Mouse (Mus musculus): ENCODE data around the gene Prickle2. TPM values are rescaled to one million over a fixed set of nuclear protein-coding genes. Genes with fewer than 3 reads are reported as not detected.

The Prickle2 gene
- polyA plus RNA-seq, 1 experiment, result 1.1 TPM

DNA sequence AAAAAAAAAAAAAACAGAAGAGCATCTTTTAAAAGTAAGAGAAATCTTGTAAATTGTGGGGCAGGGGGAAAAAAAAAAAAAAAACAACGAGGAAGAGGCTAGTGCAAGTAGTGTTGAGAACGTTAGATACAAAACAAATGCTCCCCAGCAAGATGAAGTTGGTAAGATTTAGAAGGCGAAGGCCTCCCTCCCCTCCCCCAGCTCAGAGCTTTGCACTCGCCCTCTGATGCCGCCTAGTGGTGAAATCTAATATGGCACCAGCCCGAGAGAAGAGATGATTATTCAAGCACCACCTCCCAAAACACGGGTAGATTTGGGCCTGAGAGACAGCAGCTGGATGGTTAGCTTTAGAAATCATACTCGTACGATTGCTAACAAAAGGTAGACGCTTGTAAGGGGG lies 22.1 kb upstream of the Prickle2 start:
- no peak overlapping the region for H3K4me3 ChIP-seq (ENCODE audit: extremely low read depth, insufficient read depth, insufficient read length)
- no peak overlapping the region for H3K27ac ChIP-seq (ENCODE audit: insufficient read depth, low read length)
- no peak for DNase-seq (ENCODE audit: low read depth in 1 of 2, low spot score in 2 of 2)
- H3K36me3 ChIP-seq (ENCODE audit: control insufficient read depth, insufficient read depth, low read length), result no peaks in the 10 kb centered on the region
- peak; percentile 39; the same call in 1 of the 2 replicates for TF ChIP-seq CTCF (IDR thresholded peaks at IDR 0.05; ENCODE audit: extremely low read depth, insufficient read depth, insufficient read length, insufficient replicate concordance)
- TF ChIP-seq POLR2A (IDR thresholded peaks at IDR 0.05; ENCODE audit: low read depth, low read length), result no peak
- H3K4me1 ChIP-seq (ENCODE audit: control insufficient read depth, insufficient read depth, insufficient read length), result no peaks in the 10 kb centered on the region
- 5% methylated on average over 10 of the region's 10 CpGs for WGBS
- H3K27me3 ChIP-seq (ENCODE audit: control insufficient read depth, insufficient read depth, low read length), result no peaks in the 10 kb centered on the region

DNA sequence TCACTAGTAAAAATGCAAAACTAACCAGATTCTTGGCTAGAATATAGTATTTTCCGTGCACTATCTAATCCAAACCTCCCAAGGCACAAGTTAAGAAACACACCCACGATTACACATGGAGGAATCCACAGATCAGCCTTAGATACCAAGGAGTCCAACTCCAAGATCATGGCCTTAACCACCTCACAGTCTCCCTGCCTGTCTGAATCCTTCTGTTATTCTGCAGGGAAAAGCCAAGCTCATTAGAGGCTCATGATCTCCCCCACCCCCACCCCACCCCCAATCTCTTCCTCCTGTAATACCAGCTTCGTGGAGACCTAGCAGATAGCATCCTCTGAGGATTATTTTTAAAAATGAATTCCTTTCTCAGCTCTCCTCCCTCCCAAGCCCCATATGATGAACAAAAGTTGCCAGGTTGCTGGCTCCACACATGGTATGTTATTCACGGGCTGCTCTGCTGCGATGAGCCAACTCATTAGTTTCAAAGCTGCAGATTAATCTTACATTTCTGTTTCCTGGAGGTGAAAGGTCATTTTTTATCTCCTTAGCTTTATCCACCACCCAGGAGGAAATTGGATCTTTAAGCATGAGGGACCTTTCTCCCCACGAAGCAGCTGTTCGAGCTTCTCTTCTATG lies 21.5 kb upstream of the Prickle2 start:
- Histone ChIP-seq H3K27me3 (ENCODE audit: control insufficient read depth, insufficient read depth, low read length) (no peaks in the 10 kb centered on the region), H3K27ac (ENCODE audit: insufficient read depth, low read length) (no peak overlapping the region), H3K4me3 (ENCODE audit: extremely low read depth, insufficient read depth, insufficient read length) (no peak overlapping the region), H3K4me1 (ENCODE audit: control insufficient read depth, insufficient read depth, insufficient read length) (no peaks in the 10 kb centered on the region), H3K36me3 (ENCODE audit: control insufficient read depth, insufficient read depth, low read length) (no peaks in the 10 kb centered on the region)
- WGBS, result 51% methylated on average over 7 of the region's 7 CpGs
- TF ChIP-seq CTCF (IDR thresholded peaks at IDR 0.05; ENCODE audit: extremely low read depth, insufficient read depth, insufficient read length, insufficient replicate concordance) (no peak), POLR2A (IDR thresholded peaks at IDR 0.05; ENCODE audit: low read depth, low read length) (no peak)
- DNase-seq (ENCODE audit: low read depth in 1 of 2, low spot score in 2 of 2), result no peak

DNA sequence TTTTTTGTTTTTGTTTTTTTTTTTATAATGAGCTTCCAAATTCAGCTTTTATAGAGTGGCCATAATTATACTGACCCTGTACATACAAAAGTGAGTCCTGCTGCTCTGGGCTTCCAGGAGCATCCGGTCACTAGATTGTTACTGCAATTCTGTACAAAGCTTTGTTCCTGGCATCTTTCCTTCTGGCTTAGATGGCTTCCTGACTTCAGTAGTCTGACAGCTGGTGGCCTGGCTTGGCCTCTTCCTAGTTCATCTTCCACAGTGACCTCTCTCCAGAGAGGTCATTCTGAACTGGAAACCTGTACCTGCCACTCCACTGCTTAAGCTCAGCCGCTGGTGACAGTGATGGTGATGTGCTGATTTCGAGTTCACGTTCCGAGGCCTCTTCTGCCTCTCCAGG lies 20.2 kb upstream of the Prickle2 start:
- H3K4me3 ChIP-seq (ENCODE audit: extremely low read depth, insufficient read depth, insufficient read length), result no peak overlapping the region
- H3K27ac ChIP-seq (ENCODE audit: insufficient read depth, low read length), result no peak overlapping the region
- DNase-seq (ENCODE audit: low read depth in 1 of 2, low spot score in 2 of 2), result no peak
- WGBS, result 85% methylated on average over 5 of the region's 5 CpGs
- H3K36me3 ChIP-seq (ENCODE audit: control insufficient read depth, insufficient read depth, low read length), result no peaks in the 10 kb centered on the region
- no peaks in the 10 kb centered on the region for H3K4me1 ChIP-seq (ENCODE audit: control insufficient read depth, insufficient read depth, insufficient read length)
- TF ChIP-seq POLR2A (IDR thresholded peaks at IDR 0.05; ENCODE audit: low read depth, low read length) (no peak), CTCF (IDR thresholded peaks at IDR 0.05; ENCODE audit: extremely low read depth, insufficient read depth, insufficient read length, insufficient replicate concordance) (no peak)
- H3K27me3 ChIP-seq (ENCODE audit: control insufficient read depth, insufficient read depth, low read length), result no peaks in the 10 kb centered on the region

GRCm38 (mm10) chr6:92724394-92724793 lies 18.4 kb upstream of the Prickle2 start:
- no peak for DNase-seq (ENCODE audit: low read depth in 1 of 2, low spot score in 2 of 2)
- TF ChIP-seq POLR2A (IDR thresholded peaks at IDR 0.05; ENCODE audit: low read depth, low read length) (no peak), CTCF (IDR thresholded peaks at IDR 0.05; ENCODE audit: extremely low read depth, insufficient read depth, insufficient read length, insufficient replicate concordance) (no peak)
- Histone ChIP-seq H3K4me3 (ENCODE audit: extremely low read depth, insufficient read depth, insufficient read length) (no peak overlapping the region), H3K27ac (ENCODE audit: insufficient read depth, low read length) (no peak overlapping the region), H3K27me3 (ENCODE audit: control insufficient read depth, insufficient read depth, low read length) (no peaks in the 10 kb centered on the region), H3K4me1 (ENCODE audit: control insufficient read depth, insufficient read depth, insufficient read length) (no peaks in the 10 kb centered on the region), H3K36me3 (ENCODE audit: control insufficient read depth, insufficient read depth, low read length) (no peaks in the 10 kb centered on the region)
- 75% methylated on average over 2 of the region's 2 CpGs for WGBS

GRCm38 (mm10) chr6:92715806-92716205 lies 9.9 kb upstream of the Prickle2 start:
- WGBS, result 75% methylated on average over 3 of the region's 3 CpGs
- no peaks in the 10 kb centered on the region for H3K27me3 ChIP-seq (ENCODE audit: control insufficient read depth, insufficient read depth, low read length)
- H3K36me3 ChIP-seq (ENCODE audit: control insufficient read depth, insufficient read depth, low read length), result no peaks in the 10 kb centered on the region
- DNase-seq (ENCODE audit: low read depth in 1 of 2, low spot score in 2 of 2), result no peak
- H3K4me1 ChIP-seq (ENCODE audit: control insufficient read depth, insufficient read depth, insufficient read length), result no peaks in the 10 kb centered on the region
- TF ChIP-seq POLR2A (IDR thresholded peaks at IDR 0.05; ENCODE audit: low read depth, low read length) (no peak), CTCF (IDR thresholded peaks at IDR 0.05; ENCODE audit: extremely low read depth, insufficient read depth, insufficient read length, insufficient replicate concordance) (no peak)
- H3K27ac ChIP-seq (ENCODE audit: insufficient read depth, low read length), result no peak overlapping the region
- no peak overlapping the region for H3K4me3 ChIP-seq (ENCODE audit: extremely low read depth, insufficient read depth, insufficient read length)

DNA sequence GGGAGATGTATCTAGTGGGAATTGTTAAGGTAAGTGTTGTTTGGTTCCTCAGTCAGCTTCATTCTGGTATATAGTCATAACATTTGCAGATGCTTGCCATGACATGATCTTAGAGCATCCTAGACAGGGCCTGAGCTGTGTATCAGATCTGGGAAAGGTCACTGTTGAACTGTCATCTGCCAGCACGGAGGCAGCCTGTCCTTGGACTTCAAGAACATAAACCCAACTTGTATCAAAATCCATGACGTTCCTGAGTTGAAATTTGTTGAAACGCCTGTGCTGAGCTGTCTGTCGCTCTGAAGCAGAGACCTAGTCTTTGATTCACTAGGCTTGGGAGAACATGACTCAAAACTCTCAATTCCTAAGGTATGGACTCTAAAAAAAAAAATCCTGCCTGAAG lies 8.8 kb upstream of the Prickle2 start:
- no peaks in the 10 kb centered on the region for H3K27me3 ChIP-seq (ENCODE audit: control insufficient read depth, insufficient read depth, low read length)
- TF ChIP-seq CTCF (IDR thresholded peaks at IDR 0.05; ENCODE audit: extremely low read depth, insufficient read depth, insufficient read length, insufficient replicate concordance) (no peak), POLR2A (IDR thresholded peaks at IDR 0.05; ENCODE audit: low read depth, low read length) (no peak)
- H3K27ac ChIP-seq (ENCODE audit: insufficient read depth, low read length), result no peak overlapping the region
- no peak for DNase-seq (ENCODE audit: low read depth in 1 of 2, low spot score in 2 of 2)
- H3K4me1 ChIP-seq (ENCODE audit: control insufficient read depth, insufficient read depth, insufficient read length), result no peaks in the 10 kb centered on the region
- H3K4me3 ChIP-seq (ENCODE audit: extremely low read depth, insufficient read depth, insufficient read length), result no peak overlapping the region
- 88% methylated on average over 4 of the region's 4 CpGs for WGBS
- no peaks in the 10 kb centered on the region for H3K36me3 ChIP-seq (ENCODE audit: control insufficient read depth, insufficient read depth, low read length)

GRCm38 (mm10) chr6:92708137-92708536 lies 2.2 kb upstream of the Prickle2 start:
- DNase-seq (ENCODE audit: low read depth in 1 of 2, low spot score in 2 of 2), result no peak
- no peak overlapping the region for H3K27ac ChIP-seq (ENCODE audit: insufficient read depth, low read length)
- WGBS, result 76% methylated on average over 4 of the region's 4 CpGs
- H3K36me3 ChIP-seq (ENCODE audit: control insufficient read depth, insufficient read depth, low read length), result no peaks in the 10 kb centered on the region
- H3K4me3 ChIP-seq (ENCODE audit: extremely low read depth, insufficient read depth, insufficient read length), result no peak overlapping the region
- TF ChIP-seq POLR2A (IDR thresholded peaks at IDR 0.05; ENCODE audit: low read depth, low read length) (no peak), CTCF (IDR thresholded peaks at IDR 0.05; ENCODE audit: extremely low read depth, insufficient read depth, insufficient read length, insufficient replicate concordance) (no peak)
- H3K4me1 ChIP-seq (ENCODE audit: control insufficient read depth, insufficient read depth, insufficient read length), result no peaks in the 10 kb centered on the region
- peaks cover 5% of the 10 kb centered on the region for H3K27me3 ChIP-seq (ENCODE audit: control insufficient read depth, insufficient read depth, low read length)

Data from spleen, adult 2 months (tissue).